Mouse (Mus musculus): ENCODE measurements around the gene Foxj3. TPM values are rescaled to one million over a fixed set of nuclear protein-coding genes. Genes with fewer than 3 reads are reported as not detected.
A peak's percentile ranks its signal among the peaks of the same experiment; 100 is the strongest.

Gene Foxj3
- polyA plus RNA-seq, 1 experiment from 2014 or later: 31.6 TPM

- H3K4me3 ChIP-seq (replicated peaks; ENCODE audit: low read depth, low read length): no peak overlapping the region
- H3K27ac ChIP-seq (replicated peaks; ENCODE audit: low read depth, low read length): peak overlapping the region; percentile 85
- ATAC-seq (ENCODE audit: low FRiP score, low TSS enrichment) (peak; percentile 17; the same call in 1 of the 2 replicates), DNase-seq (peak; percentile 88)
- peaks cover 13% of the 10 kb centered on the region for H3K4me1 ChIP-seq (ENCODE audit: control insufficient read depth, insufficient read depth, low read length)
- H3K27me3 ChIP-seq (ENCODE audit: control insufficient read depth, insufficient read depth, low read length): no peaks in the 10 kb centered on the region
- WGBS: 72% methylated on average over 1 of the region's 1 CpGs
- H3K36me3 ChIP-seq (ENCODE audit: control insufficient read depth, insufficient read depth, low read length): no peaks in the 10 kb centered on the region
- peak overlapping the region; percentile 29; the same call in 1 of the 2 replicates for H3K4me2 ChIP-seq (ENCODE audit: low read length)
- H3K9me3 ChIP-seq (ENCODE audit: control insufficient read depth, low read length): no peaks in the 10 kb centered on the region
- no peak overlapping the region for H3K9ac ChIP-seq (replicated peaks; ENCODE audit: low read length)
These were observed 12.8 kb upstream of the Foxj3 start for GRCm38 (mm10) chr4:119524010-119524409.

DNA sequence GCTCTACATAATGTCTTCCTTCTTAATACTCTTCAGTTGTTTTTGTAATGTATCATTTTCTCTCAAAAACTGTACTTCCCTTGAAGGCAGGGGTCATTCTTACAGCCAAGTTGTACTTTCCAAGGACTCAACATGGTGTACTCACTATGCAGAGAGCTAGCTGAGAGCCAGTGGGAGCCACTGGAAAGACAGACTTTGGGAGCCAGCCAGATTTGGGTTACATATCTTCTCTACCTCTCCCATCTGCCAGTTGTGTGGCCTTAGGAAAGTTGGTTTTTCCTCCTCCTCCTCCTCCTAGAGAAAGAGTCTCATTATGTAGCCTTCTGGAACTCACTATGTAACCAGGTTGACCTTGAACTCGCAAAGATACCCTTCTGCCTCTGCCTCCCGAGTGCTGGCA lies 12.3 kb upstream of the Foxj3 start:
- Histone ChIP-seq H3K9ac (replicated peaks; ENCODE audit: low read length) (no peak overlapping the region), H3K4me3 (replicated peaks; ENCODE audit: low read depth, low read length) (no peak overlapping the region), H3K4me2 (ENCODE audit: low read length) (peak overlapping the region; percentile 29; the same call in 1 of the 2 replicates), H3K27me3 (ENCODE audit: control insufficient read depth, insufficient read depth, low read length) (no peaks in the 10 kb centered on the region), H3K36me3 (ENCODE audit: control insufficient read depth, insufficient read depth, low read length) (no peaks in the 10 kb centered on the region), H3K4me1 (ENCODE audit: control insufficient read depth, insufficient read depth, low read length) (peaks cover 13% of the 10 kb centered on the region), H3K9me3 (ENCODE audit: control insufficient read depth, low read length) (no peaks in the 10 kb centered on the region), H3K27ac (replicated peaks; ENCODE audit: low read depth, low read length) (peak overlapping the region; percentile 85)
- 92% methylated on average over 2 of the region's 2 CpGs for WGBS
- DNase-seq (no peak), ATAC-seq (ENCODE audit: low FRiP score, low TSS enrichment) (no peak)

DNA sequence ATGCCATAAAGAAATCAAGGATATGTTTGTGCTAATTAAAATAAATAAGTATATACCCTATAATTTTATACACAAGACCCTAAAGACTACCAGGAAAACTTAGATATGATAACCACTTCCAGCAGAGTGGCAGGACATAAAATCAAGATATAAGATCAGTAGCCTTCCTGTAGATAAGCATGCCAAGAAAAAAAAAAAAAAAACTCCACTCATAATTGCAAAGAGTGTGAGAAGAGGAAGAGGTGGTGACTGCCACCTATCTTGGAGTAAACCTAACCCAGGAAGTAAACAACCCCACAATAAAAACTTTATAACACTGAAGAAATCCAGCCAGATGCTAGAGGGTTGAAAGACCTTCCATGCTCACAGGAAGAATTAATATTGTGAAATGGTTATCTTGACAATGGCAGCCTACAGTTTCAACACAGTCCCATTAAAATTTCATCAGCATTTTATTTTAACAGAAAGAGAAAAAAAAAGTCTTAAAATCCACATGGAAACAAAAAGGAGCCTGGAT lies 10.4 kb upstream of the Foxj3 start:
- no peak overlapping the region for H3K9ac ChIP-seq (replicated peaks; ENCODE audit: low read length)
- no peak overlapping the region for H3K27ac ChIP-seq (replicated peaks; ENCODE audit: low read depth, low read length)
- peaks cover 13% of the 10 kb centered on the region for H3K4me1 ChIP-seq (ENCODE audit: control insufficient read depth, insufficient read depth, low read length)
- H3K36me3 ChIP-seq (ENCODE audit: control insufficient read depth, insufficient read depth, low read length): no peaks in the 10 kb centered on the region
- DNase-seq (no peak), ATAC-seq (ENCODE audit: low FRiP score, low TSS enrichment) (no peak)
- H3K9me3 ChIP-seq (ENCODE audit: control insufficient read depth, low read length): no peaks in the 10 kb centered on the region
- no peak overlapping the region for H3K4me2 ChIP-seq (ENCODE audit: low read length)
- H3K27me3 ChIP-seq (ENCODE audit: control insufficient read depth, insufficient read depth, low read length): no peaks in the 10 kb centered on the region
- H3K4me3 ChIP-seq (replicated peaks; ENCODE audit: low read depth, low read length): no peak overlapping the region

GRCm38 (mm10) chr4:119531813-119532212 lies 5.0 kb upstream of the Foxj3 start:
- peak; percentile 51 for DNase-seq
- whole genome bisulfite sequencing: 81% methylated on average over 2 of the region's 2 CpGs

DNA sequence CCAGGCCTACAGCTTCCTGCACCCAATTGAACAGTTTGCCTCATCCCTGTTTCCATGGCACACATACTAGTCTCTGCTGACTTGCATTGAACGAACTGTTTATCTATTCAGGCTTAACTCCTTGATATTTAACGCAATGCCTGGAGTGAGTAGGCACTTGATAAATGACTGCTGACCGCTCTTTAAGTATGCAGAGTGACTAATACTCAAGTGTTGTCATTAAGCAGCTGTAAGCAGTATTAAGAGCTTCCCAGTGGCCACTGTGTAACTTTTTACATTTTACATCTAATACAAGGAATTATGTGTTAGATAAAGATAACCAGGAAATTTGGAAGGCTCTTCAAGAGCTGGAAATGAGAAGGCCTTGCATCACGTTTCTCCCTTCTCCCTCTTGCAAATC lies 1.7 kb upstream of the Foxj3 start:
- Histone ChIP-seq H3K9me3 (ENCODE audit: control insufficient read depth, low read length) (no peaks in the 10 kb centered on the region), H3K4me1 (ENCODE audit: control insufficient read depth, insufficient read depth, low read length) (peaks cover 4% of the 10 kb centered on the region; the same call in 1 of the 2 replicates), H3K27me3 (ENCODE audit: control insufficient read depth, insufficient read depth, low read length) (no peaks in the 10 kb centered on the region), H3K27ac (replicated peaks; ENCODE audit: low read depth, low read length) (no peak overlapping the region), H3K36me3 (ENCODE audit: control insufficient read depth, insufficient read depth, low read length) (no peaks in the 10 kb centered on the region), H3K4me3 (replicated peaks; ENCODE audit: low read depth, low read length) (no peak overlapping the region), H3K9ac (replicated peaks; ENCODE audit: low read length) (no peak overlapping the region), H3K4me2 (ENCODE audit: low read length) (no peak overlapping the region)
- WGBS: 64% methylated on average over 4 of the region's 4 CpGs
- DNase-seq: no peak
- ATAC-seq (ENCODE audit: low FRiP score, low TSS enrichment): no peak

More at GRCm38 (mm10) chr4:119531813-119532212, 5.0 kb upstream of the Foxj3 start:
- H3K4me1 ChIP-seq (ENCODE audit: control insufficient read depth, insufficient read depth, low read length): no peaks in the 10 kb centered on the region
- no peak for ATAC-seq (ENCODE audit: low FRiP score, low TSS enrichment)
- no peaks in the 10 kb centered on the region for H3K27me3 ChIP-seq (ENCODE audit: control insufficient read depth, insufficient read depth, low read length)
- no peaks in the 10 kb centered on the region for H3K36me3 ChIP-seq (ENCODE audit: control insufficient read depth, insufficient read depth, low read length)
- no peak overlapping the region for H3K9ac ChIP-seq (replicated peaks; ENCODE audit: low read length)
- no peaks in the 10 kb centered on the region for H3K9me3 ChIP-seq (ENCODE audit: control insufficient read depth, low read length)
- H3K4me3 ChIP-seq (replicated peaks; ENCODE audit: low read depth, low read length): no peak overlapping the region
- no peak overlapping the region for H3K4me2 ChIP-seq (ENCODE audit: low read length)
- H3K27ac ChIP-seq (replicated peaks; ENCODE audit: low read depth, low read length): no peak overlapping the region

- Histone ChIP-seq H3K36me3 (ENCODE audit: control insufficient read depth, insufficient read depth, low read length) (no peaks in the 10 kb centered on the region), H3K27ac (replicated peaks; ENCODE audit: low read depth, low read length) (no peak overlapping the region), H3K4me3 (replicated peaks; ENCODE audit: low read depth, low read length) (no peak overlapping the region), H3K9ac (replicated peaks; ENCODE audit: low read length) (no peak overlapping the region), H3K4me1 (ENCODE audit: control insufficient read depth, insufficient read depth, low read length) (peaks cover 20% of the 10 kb centered on the region; the same call in 1 of the 2 replicates), H3K9me3 (ENCODE audit: control insufficient read depth, low read length) (no peaks in the 10 kb centered on the region), H3K4me2 (ENCODE audit: low read length) (no peak overlapping the region), H3K27me3 (ENCODE audit: control insufficient read depth, insufficient read depth, low read length) (no peaks in the 10 kb centered on the region)
- 72% methylated on average over 4 of the region's 4 CpGs for WGBS
- no peak for ATAC-seq (ENCODE audit: low FRiP score, low TSS enrichment)
- DNase-seq: no peak
These were observed 632 bp downstream of the Foxj3 start for GRCm38 (mm10) chr4:119537436-119537835.

DNA sequence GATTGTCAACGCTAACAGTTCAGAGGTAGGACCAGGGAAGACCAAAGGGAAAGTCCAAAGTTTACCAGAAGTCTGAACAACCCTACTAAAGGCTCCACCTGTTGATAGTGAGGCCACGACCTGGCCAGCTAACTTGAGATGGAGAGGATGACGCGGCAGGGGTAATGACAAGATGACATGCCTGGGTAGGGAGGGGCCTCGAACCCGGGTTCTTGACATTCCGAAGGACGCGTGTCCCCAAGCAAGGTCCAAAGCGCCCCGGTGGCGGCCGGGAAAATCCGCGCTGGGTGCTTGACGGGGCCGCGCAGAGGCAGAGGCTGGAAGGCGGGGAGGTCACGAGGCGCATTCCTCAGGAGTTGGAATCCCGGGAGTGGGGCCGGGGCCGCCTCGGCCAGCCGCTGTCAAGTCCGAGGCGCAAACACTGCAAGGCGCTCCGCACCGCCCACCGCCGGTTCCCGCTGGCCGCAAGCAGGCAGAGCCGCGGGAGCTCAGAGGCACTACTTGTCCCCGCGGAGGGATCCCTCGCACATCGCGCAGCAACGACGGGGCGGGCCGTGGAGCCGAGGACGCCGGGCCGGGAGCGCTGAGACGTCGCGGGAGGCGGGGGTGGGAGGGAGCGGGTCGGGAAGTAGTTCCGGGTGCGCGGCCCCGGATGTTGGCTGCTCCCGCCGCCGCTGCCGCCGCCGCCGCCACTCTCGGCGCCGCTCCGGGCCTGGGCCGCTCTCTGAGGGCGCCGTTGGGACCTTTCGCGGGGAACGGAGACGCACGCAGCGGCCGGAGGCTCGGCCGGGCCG lies 2.4 kb downstream of the Foxj3 start, which contains the start of gene Frg2f1:
TSS of gene Frg2f1 (minus strand) at position 499 of the 794 bp plus-strand sequence.
- WGBS: under 1% methylated on average over 79 of the region's 85 CpGs
- H3K27ac ChIP-seq (replicated peaks; ENCODE audit: low read depth, low read length): peak within 1 kb of the TSS; percentile 97
- H3K4me2 ChIP-seq (ENCODE audit: low read length): peak within 1 kb of the TSS; percentile 69
- H3K4me3 ChIP-seq (replicated peaks; ENCODE audit: low read depth, low read length): peak within 1 kb of the TSS; percentile 92
- DNase-seq (peak; percentile 97), ATAC-seq (ENCODE audit: low FRiP score, low TSS enrichment) (peak; percentile 96)
- H3K27me3 ChIP-seq (ENCODE audit: control insufficient read depth, insufficient read depth, low read length): no peaks in the 10 kb centered on the region
- H3K9ac ChIP-seq (replicated peaks; ENCODE audit: low read length): peak within 1 kb of the TSS; percentile 93
- no peaks in the 10 kb centered on the region for H3K9me3 ChIP-seq (ENCODE audit: control insufficient read depth, low read length)
- no peaks in the 10 kb centered on the region for H3K36me3 ChIP-seq (ENCODE audit: control insufficient read depth, insufficient read depth, low read length)
- H3K4me1 ChIP-seq (ENCODE audit: control insufficient read depth, insufficient read depth, low read length): peaks cover 20% of the 10 kb centered on the region; the same call in 1 of the 2 replicates

GRCm38 (mm10) chr4:119539836-119540532 lies 3.2 kb downstream of the Foxj3 start:
- Histone ChIP-seq H3K9me3 (ENCODE audit: control insufficient read depth, low read length) (no peaks in the 10 kb centered on the region), H3K4me3 (replicated peaks; ENCODE audit: low read depth, low read length) (peak overlapping the region; percentile 92), H3K27me3 (ENCODE audit: control insufficient read depth, insufficient read depth, low read length) (no peaks in the 10 kb centered on the region), H3K4me2 (ENCODE audit: low read length) (peak overlapping the region; percentile 69), H3K9ac (replicated peaks; ENCODE audit: low read length) (peak overlapping the region; percentile 93), H3K27ac (replicated peaks; ENCODE audit: low read depth, low read length) (peak overlapping the region; percentile 97), H3K4me1 (ENCODE audit: control insufficient read depth, insufficient read depth, low read length) (peaks cover 20% of the 10 kb centered on the region; the same call in 1 of the 2 replicates), H3K36me3 (ENCODE audit: control insufficient read depth, insufficient read depth, low read length) (no peaks in the 10 kb centered on the region)
- ATAC-seq (ENCODE audit: low FRiP score, low TSS enrichment) (peak; percentile 85), DNase-seq (peak; percentile 75)
- WGBS: under 1% methylated on average over 44 of the region's 76 CpGs

Data from midbrain, embryonic 14.5 days (tissue).